Mouse (Mus musculus) stomach, embryonic 16.5 days (tissue): ENCODE measurements around the gene Cxcr4. TPM values are rescaled to one million over a fixed set of nuclear protein-coding genes. Genes with fewer than 3 reads are reported as not detected.

Experiments used
- ATAC-seq: fragments of 200-750 bp; cut with Nextera tagmentation; 2 replicates; pipeline ENCODE4 v1.8.0; 2017; ENCODE audit warnings: moderate number of reproducible peaks, moderate TSS enrichment; ENCODE audit not compliant: insufficient read depth, low FRiP score
- H3K27ac ChIP-seq: fragments of 300-500 bp; sonication (generic); 2 replicates; pipeline ENCODE4 v1.5.1; 2014; ENCODE audit warnings: low read length
- H3K27me3 ChIP-seq: fragments of 300-500 bp; sonication (generic); 2 replicates; pipeline ENCODE4 v1.6.1; 2014; ENCODE audit warnings: low read length, control low read depth, mixed read lengths; ENCODE audit not compliant: control insufficient read depth, insufficient read depth
- H3K36me3 ChIP-seq: fragments of 300-500 bp; sonication (generic); 2 replicates; pipeline ENCODE4 v1.6.1; 2014; ENCODE audit warnings: low read length; ENCODE audit not compliant: control insufficient read depth, insufficient read depth
- H3K4me1 ChIP-seq: fragments of 300-500 bp; sonication (generic); 2 replicates; pipeline ENCODE4 v1.6.1; 2014; ENCODE audit warnings: low read length, control low read depth, mixed read lengths; ENCODE audit not compliant: control insufficient read depth, insufficient read depth
- H3K4me2 ChIP-seq: fragments of 300-500 bp; sonication (generic); 2 replicates; pipeline ENCODE4 v1.6.1; 2014; ENCODE audit warnings: low read depth, low read length, mixed read lengths
- H3K4me3 ChIP-seq: fragments of 300-500 bp; sonication (generic); replicated peaks from 2 replicates; pipeline ENCODE4 v1.5.1; 2014; ENCODE audit warnings: mild to moderate bottlenecking, low read length
- H3K9ac ChIP-seq: fragments of 300-500 bp; sonication (generic); 2 replicates; pipeline ENCODE4 v1.6.1; 2014; ENCODE audit warnings: low read length
- H3K9me3 ChIP-seq: fragments of 300-500 bp; sonication (generic); replicated peaks from 2 replicates; pipeline ENCODE4 v1.6.1; 2016; ENCODE audit warnings: low read length, control low read depth; ENCODE audit not compliant: control insufficient read depth
- WGBS: fragments of 180-500 bp; shearing (Covaris S2); extraction: QIAGEN DNeasy Blood & Tissue Kit; methylation state at CpG from one replicate; pipeline ENCODE4 v1.1.7; 2014; 5-methylcytosine and 5-hydroxymethylcytosine counted together
- polyA plus RNA-seq: library from polyadenylated mRNA; unstranded; fragments of >200 nt; fragmentation: Nextera tagmentation; extraction: Ambion mirVana; gene quantifications from 2 replicates; pipeline ENCODE4 v1.2.1, GENCODE M21; 2015

Cxcr4 gene
- 6.1 and 7.6 TPM in 2 replicates for polyA plus RNA-seq

- H3K4me1 ChIP-seq = peaks cover 36% of the 10 kb centered on the region
- WGBS = under 1% methylated on average over 27 of the region's 27 CpGs
- peaks cover 8% of the 10 kb centered on the region; the same call in 1 of the 2 replicates for H3K36me3 ChIP-seq
- peak within 1 kb of the TSS; percentile 76 for H3K27ac ChIP-seq
- peak within 1 kb of the TSS; percentile 68 for H3K4me3 ChIP-seq
- H3K9ac ChIP-seq = peak within 1 kb of the TSS; percentile 75
- no peaks in the 10 kb centered on the region for H3K9me3 ChIP-seq
- peak; percentile 86 for ATAC-seq
- H3K4me2 ChIP-seq = peak within 1 kb of the TSS; percentile 94
- no peaks in the 10 kb centered on the region for H3K27me3 ChIP-seq
Observed at GRCm38 (mm10) chr1:128592211-128592741, at the start of gene Cxcr4. Gene Cxcr4, minus strand, starts transcription at chr1:128592293.

- no peaks in the 10 kb centered on the region for H3K27me3 ChIP-seq
- WGBS = 62% methylated on average over 4 of the region's 4 CpGs
- H3K9me3 ChIP-seq = no peaks in the 10 kb centered on the region
- H3K4me2 ChIP-seq = no peak overlapping the region
- H3K4me3 ChIP-seq = no peak overlapping the region
- no peak overlapping the region for H3K27ac ChIP-seq
- no peak for ATAC-seq
- peaks cover 12% of the 10 kb centered on the region; the same call in 1 of the 2 replicates for H3K4me1 ChIP-seq
- H3K36me3 ChIP-seq = no peaks in the 10 kb centered on the region
- H3K9ac ChIP-seq = no peak overlapping the region
Observed at GRCm38 (mm10) chr1:128639707-128640107, 47.6 kb upstream of the Cxcr4 start.

DNA sequence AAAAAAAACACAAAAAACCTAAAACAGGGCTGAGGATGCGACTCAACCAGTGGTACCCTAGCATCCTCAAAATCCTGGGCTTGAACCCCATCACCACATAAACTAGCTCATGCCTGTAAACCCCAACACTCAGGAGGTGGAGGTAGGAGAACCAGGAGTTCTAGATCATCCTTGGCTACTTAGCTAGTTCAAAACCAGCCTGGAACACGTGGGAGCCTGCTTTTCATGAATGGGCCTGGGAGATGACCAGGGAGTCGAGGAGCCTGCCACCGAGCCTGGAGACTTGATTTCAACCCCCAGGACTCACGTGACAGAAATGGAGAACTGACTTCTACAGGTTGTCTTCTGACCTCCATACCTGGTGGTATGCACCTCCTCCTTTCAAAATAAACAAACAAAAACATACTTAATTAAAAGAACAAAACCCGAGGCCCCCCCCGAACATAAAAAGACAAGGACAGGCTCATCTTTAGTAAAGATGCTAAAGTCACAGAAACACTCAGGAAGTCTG is 45.2 kb upstream of the Cxcr4 start:
- Histone ChIP-seq H3K36me3 (no peaks in the 10 kb centered on the region), H3K27me3 (no peaks in the 10 kb centered on the region), H3K9me3 (no peaks in the 10 kb centered on the region), H3K4me3 (no peak overlapping the region), H3K9ac (no peak overlapping the region), H3K27ac (no peak overlapping the region), H3K4me1 (no peaks in the 10 kb centered on the region), H3K4me2 (no peak overlapping the region)
- ATAC-seq = no peak
- WGBS = 83% methylated on average over 7 of the region's 7 CpGs

GRCm38 (mm10) chr1:128636258-128637229 is 44.5 kb upstream of the Cxcr4 start:
- WGBS = 78% methylated on average over 10 of the region's 10 CpGs
- H3K36me3 ChIP-seq = no peaks in the 10 kb centered on the region
- H3K27me3 ChIP-seq = no peaks in the 10 kb centered on the region
- no peak overlapping the region for H3K4me2 ChIP-seq
- ATAC-seq = no peak
- H3K4me3 ChIP-seq = no peak overlapping the region
- H3K9me3 ChIP-seq = no peaks in the 10 kb centered on the region
- H3K9ac ChIP-seq = no peak overlapping the region
- no peaks in the 10 kb centered on the region for H3K4me1 ChIP-seq
- H3K27ac ChIP-seq = no peak overlapping the region

DNA sequence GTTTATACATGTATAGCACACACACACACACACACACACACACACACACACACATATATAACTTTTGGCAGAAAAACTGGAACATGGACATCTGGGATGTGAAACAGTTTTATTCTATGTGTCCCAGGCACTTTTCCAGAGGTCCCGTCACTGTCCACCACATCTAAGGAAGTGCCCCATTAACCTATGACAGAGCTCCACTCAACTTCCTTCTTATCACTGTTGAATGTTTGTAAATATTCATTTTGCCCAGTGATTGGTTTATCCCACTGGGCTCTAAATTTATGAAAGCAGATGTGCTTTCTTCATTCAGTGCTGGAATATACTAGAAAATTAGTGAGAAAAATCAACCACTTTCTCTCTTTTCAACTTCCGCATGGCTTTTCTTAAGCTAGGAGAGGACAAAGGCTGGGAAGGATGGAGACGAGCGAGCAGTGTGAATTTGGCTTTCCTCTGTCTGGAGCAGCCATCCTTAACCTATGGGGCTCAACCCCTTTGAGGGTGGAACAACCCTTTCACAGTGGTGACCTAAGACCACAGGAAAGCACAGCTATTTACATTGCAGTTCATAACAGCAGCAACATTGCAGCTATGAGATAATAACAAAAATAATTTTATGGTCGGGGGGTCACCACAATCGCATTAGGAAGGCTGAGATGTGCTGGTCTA is 41.8 kb upstream of the Cxcr4 start:
- H3K9me3 ChIP-seq = no peaks in the 10 kb centered on the region
- H3K36me3 ChIP-seq = no peaks in the 10 kb centered on the region
- no peaks in the 10 kb centered on the region for H3K27me3 ChIP-seq
- no peak for ATAC-seq
- no peak overlapping the region for H3K27ac ChIP-seq
- no peak overlapping the region for H3K9ac ChIP-seq
- H3K4me3 ChIP-seq = no peak overlapping the region
- no peak overlapping the region for H3K4me2 ChIP-seq
- H3K4me1 ChIP-seq = no peaks in the 10 kb centered on the region
- 67% methylated on average over 6 of the region's 6 CpGs for WGBS

- no peaks in the 10 kb centered on the region for H3K27me3 ChIP-seq
- 60% methylated on average over 6 of the region's 6 CpGs for WGBS
- H3K27ac ChIP-seq = no peak overlapping the region
- no peak overlapping the region for H3K4me3 ChIP-seq
- no peak for ATAC-seq
- H3K36me3 ChIP-seq = no peaks in the 10 kb centered on the region
- H3K9ac ChIP-seq = no peak overlapping the region
- no peak overlapping the region for H3K4me2 ChIP-seq
- no peaks in the 10 kb centered on the region for H3K9me3 ChIP-seq
- no peaks in the 10 kb centered on the region for H3K4me1 ChIP-seq
Observed at GRCm38 (mm10) chr1:128632522-128632921, 40.4 kb upstream of the Cxcr4 start.

GRCm38 (mm10) chr1:128626144-128626678 is 34.1 kb upstream of the Cxcr4 start:
- H3K9ac ChIP-seq = no peak overlapping the region
- H3K4me1 ChIP-seq = peaks cover 5% of the 10 kb centered on the region; the same call in 1 of the 2 replicates
- ATAC-seq = 0 out of 2 replicates have a peak, but pooled peaks have one; percentile 47
- H3K36me3 ChIP-seq = no peaks in the 10 kb centered on the region
- no peaks in the 10 kb centered on the region for H3K9me3 ChIP-seq
- no peak overlapping the region for H3K27ac ChIP-seq
- H3K27me3 ChIP-seq = no peaks in the 10 kb centered on the region
- 59% methylated on average over 9 of the region's 9 CpGs for WGBS
- H3K4me3 ChIP-seq = no peak overlapping the region
- no peak overlapping the region for H3K4me2 ChIP-seq

DNA sequence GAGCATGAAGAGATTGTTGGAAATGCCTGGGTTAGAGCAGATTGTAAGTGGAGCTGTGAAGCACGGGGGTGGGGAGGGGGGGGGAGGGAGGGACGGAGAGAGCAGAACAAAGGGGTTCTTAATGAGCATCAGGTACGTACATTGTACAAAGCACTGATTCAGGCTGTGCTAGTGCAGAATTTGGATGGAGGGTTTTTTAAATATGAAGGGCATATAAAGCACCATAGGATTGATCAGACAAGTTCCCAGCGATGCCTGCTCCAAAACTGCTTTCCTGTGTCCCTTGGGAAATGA is 31.4 kb upstream of the Cxcr4 start:
- ATAC-seq = no peak
- WGBS = 52% methylated on average over 4 of the region's 4 CpGs

More for the DNA sequence above, 31.4 kb upstream of the Cxcr4 start:
- H3K4me2 ChIP-seq = no peak overlapping the region
- H3K27me3 ChIP-seq = no peaks in the 10 kb centered on the region
- H3K4me1 ChIP-seq = peaks cover 5% of the 10 kb centered on the region; the same call in 1 of the 2 replicates
- no peak overlapping the region for H3K4me3 ChIP-seq
- H3K36me3 ChIP-seq = no peaks in the 10 kb centered on the region
- H3K9ac ChIP-seq = no peak overlapping the region
- H3K27ac ChIP-seq = no peak overlapping the region
- no peaks in the 10 kb centered on the region for H3K9me3 ChIP-seq
